Mouse (Mus musculus) heart, embryonic 10.5 days (tissue): ENCODE measurements around the gene Ddx54. TPM values are rescaled to one million over a fixed set of nuclear protein-coding genes. Genes with fewer than 3 reads are reported as not detected.

Experiments
- DNase-seq: peaks from one replicate; pipeline ENCODE4 v3.0.0-alpha.2; 2017; ENCODE audit warnings: low spot score
- H3K27ac ChIP-seq: fragments of 300-500 bp; sonication (generic); 2 replicates; pipeline ENCODE4 v1.5.1; 2016; ENCODE audit warnings: mild to moderate bottlenecking
- H3K27me3 ChIP-seq: fragments of 300-500 bp; sonication (generic); 2 replicates; pipeline ENCODE4 v1.6.1; 2016; ENCODE audit warnings: mild to moderate bottlenecking; ENCODE audit not compliant: poor library complexity, insufficient read depth, severe bottlenecking
- H3K36me3 ChIP-seq: fragments of 300-500 bp; sonication (generic); 2 replicates; pipeline ENCODE4 v1.6.1; 2016; ENCODE audit warnings: mild to moderate bottlenecking, moderate library complexity
- H3K4me1 ChIP-seq: fragments of 300-500 bp; sonication (generic); 2 replicates; pipeline ENCODE4 v1.6.1; 2016; ENCODE audit warnings: mild to moderate bottlenecking
- H3K4me3 ChIP-seq: fragments of 300-500 bp; sonication (generic); 2 replicates; pipeline ENCODE4 v1.5.1; 2016; ENCODE audit warnings: mild to moderate bottlenecking, moderate library complexity
- H3K9me3 ChIP-seq: fragments of 300-500 bp; sonication (generic); 2 replicates; pipeline ENCODE4 v1.6.1; 2016; ENCODE audit warnings: mild to moderate bottlenecking, moderate library complexity
- WGBS: fragments of 180-500 bp; shearing (Covaris S2); methylation state at CpG from one replicate; pipeline ENCODE4 v1.1.7; 2016; 5-methylcytosine and 5-hydroxymethylcytosine counted together
- polyA plus RNA-seq: library from polyadenylated mRNA; unstranded; fragments of >200 nt; fragmentation: Nextera tagmentation; extraction: Ambion mirVana; gene quantifications from 2 replicates; pipeline ENCODE4 v1.2.1, GENCODE M21; 2016

Ddx54 gene
- polyA plus RNA-seq, 1 experiment from 2014 or later = 49.4 TPM

- H3K4me3 ChIP-seq = no peak overlapping the region
- 88% methylated on average over 23 of the region's 23 CpGs for WGBS
Measured at GRCm38 (mm10) chr5:120621078-120621765, 8.7 kb downstream of the Ddx54 start.

GRCm38 (mm10) chr5:120621846-120622197 is 9.3 kb downstream of the Ddx54 start:
- Histone ChIP-seq H3K27ac (no peak overlapping the region), H3K27me3 (no peaks in the 10 kb centered on the region), H3K9me3 (no peaks in the 10 kb centered on the region), H3K36me3 (peaks cover 100% of the 10 kb centered on the region), H3K4me3 (no peak overlapping the region), H3K4me1 (peaks cover 13% of the 10 kb centered on the region)
- WGBS = 92% methylated on average over 10 of the region's 10 CpGs
- DNase-seq = no peak

More at GRCm38 (mm10) chr5:120621078-120621765, 8.7 kb downstream of the Ddx54 start:
- no peak for DNase-seq
- Histone ChIP-seq H3K9me3 (no peaks in the 10 kb centered on the region), H3K27ac (no peak overlapping the region), H3K4me1 (peaks cover 9% of the 10 kb centered on the region), H3K36me3 (peaks cover 98% of the 10 kb centered on the region), H3K27me3 (no peaks in the 10 kb centered on the region)

DNA sequence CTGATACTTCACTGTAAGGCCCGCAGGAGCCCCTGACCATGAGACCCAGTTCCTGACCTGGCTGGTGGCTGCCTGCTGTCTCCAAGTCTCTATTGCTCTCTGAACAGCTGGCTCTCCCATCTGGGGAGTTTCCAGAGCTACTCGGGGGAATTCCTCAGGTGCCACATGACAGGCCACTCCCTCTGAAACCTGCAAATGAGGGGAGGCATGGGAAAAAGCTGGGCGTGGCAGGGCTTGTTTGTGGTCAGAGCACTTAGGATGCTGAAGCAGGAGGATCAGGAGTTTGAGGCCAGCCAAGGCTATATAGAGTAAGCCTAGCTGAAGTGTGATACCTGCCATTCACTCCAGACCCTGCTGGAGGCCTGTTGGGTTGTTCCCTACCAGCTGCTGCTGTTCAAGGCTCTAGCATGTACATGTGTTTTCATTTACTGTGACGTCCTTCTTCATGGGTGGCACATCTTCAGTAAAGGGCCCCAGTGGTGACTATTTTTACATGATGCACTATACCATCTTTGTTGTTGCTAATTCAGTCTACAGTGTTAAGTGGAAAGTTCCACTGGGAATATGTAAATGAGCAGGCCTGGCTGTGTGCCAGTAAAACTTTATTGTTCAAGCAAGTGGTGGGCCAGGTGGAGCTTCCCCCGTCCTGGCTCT is 9.8 kb downstream of the Ddx54 start:
- H3K27ac ChIP-seq = no peak overlapping the region
- peaks cover 100% of the 10 kb centered on the region for H3K36me3 ChIP-seq

GRCm38 (mm10) chr5:120624427-120624826 is 11.9 kb downstream of the Ddx54 start:
- Histone ChIP-seq H3K9me3 (no peaks in the 10 kb centered on the region), H3K27ac (no peak overlapping the region), H3K4me1 (peaks cover 24% of the 10 kb centered on the region), H3K36me3 (peaks cover 93% of the 10 kb centered on the region), H3K4me3 (no peak overlapping the region), H3K27me3 (peaks cover 7% of the 10 kb centered on the region; the same call in 1 of the 2 replicates)
- 91% methylated on average over 10 of the region's 10 CpGs for WGBS
- DNase-seq = no peak

More for the DNA sequence above, 9.8 kb downstream of the Ddx54 start:
- H3K9me3 ChIP-seq = no peaks in the 10 kb centered on the region
- no peak for DNase-seq
- 80% methylated on average over 5 of the region's 5 CpGs for WGBS
- H3K4me3 ChIP-seq = no peak overlapping the region
- H3K27me3 ChIP-seq = no peaks in the 10 kb centered on the region
- peaks cover 13% of the 10 kb centered on the region for H3K4me1 ChIP-seq

DNA sequence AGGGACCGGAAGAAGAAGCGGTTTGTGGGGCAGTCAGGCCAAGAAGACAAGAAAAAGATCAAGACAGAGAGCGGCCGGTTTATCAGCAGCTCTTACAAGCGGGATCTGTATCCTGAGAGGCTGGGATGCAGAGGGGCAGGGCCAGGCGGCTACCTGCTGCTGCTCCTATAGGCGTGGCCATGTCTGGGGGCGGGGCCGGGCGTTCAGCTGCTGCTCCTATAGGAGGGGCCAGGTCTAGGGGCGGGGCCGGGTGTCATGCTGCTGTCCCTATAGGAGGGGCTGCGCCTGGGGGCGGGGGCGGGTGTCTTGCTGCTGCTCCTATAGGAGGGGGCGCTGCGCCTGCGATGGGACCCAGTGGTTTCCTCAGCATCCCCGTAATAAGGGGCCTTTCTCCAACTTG is 13.9 kb downstream of the Ddx54 start:
- H3K4me3 ChIP-seq = no peak overlapping the region
- peak; percentile 88 for DNase-seq
- H3K9me3 ChIP-seq = no peaks in the 10 kb centered on the region
- H3K4me1 ChIP-seq = peaks cover 31% of the 10 kb centered on the region
- peaks cover 21% of the 10 kb centered on the region for H3K27me3 ChIP-seq
- H3K27ac ChIP-seq = no peak overlapping the region
- 29% methylated on average over 19 of the region's 19 CpGs for WGBS
- H3K36me3 ChIP-seq = peaks cover 74% of the 10 kb centered on the region

GRCm38 (mm10) chr5:120627515-120628300 is 15.2 kb downstream of the Ddx54 start:
- Histone ChIP-seq H3K36me3 (peaks cover 61% of the 10 kb centered on the region), H3K27me3 (peaks cover 33% of the 10 kb centered on the region), H3K27ac (no peak overlapping the region), H3K4me1 (peaks cover 33% of the 10 kb centered on the region), H3K4me3 (no peak overlapping the region), H3K9me3 (no peaks in the 10 kb centered on the region)
- DNase-seq = no peak
- 93% methylated on average over 15 of the region's 15 CpGs for WGBS

GRCm38 (mm10) chr5:120628624-120629023 is 16.1 kb downstream of the Ddx54 start:
- 66% methylated on average over 7 of the region's 7 CpGs for WGBS
- H3K36me3 ChIP-seq = peaks cover 51% of the 10 kb centered on the region

DNA sequence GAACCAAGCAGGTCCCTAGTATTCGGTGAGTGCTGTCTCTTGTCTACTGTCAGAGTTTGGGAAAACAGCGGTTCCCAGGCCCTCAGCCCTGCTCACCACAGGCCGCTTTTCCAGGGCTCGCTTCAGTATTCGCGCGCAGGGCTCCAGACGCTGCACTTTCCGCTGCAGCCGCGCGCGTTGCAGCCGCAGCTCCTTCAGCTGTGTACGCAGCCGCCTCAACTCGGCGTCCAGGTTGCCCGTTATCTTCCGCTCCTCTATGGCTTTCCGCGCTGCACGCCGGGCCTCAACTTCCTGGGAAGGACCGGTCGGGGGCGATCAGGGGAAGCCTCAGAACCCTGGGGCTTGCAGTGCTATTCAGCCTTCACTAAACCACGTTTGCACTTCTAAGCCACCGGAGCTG is 18.6 kb downstream of the Ddx54 start:
- Histone ChIP-seq H3K36me3 (peaks cover 26% of the 10 kb centered on the region), H3K27ac (peak overlapping the region; percentile 63), H3K9me3 (no peaks in the 10 kb centered on the region), H3K4me3 (peak overlapping the region; percentile 54), H3K4me1 (peaks cover 39% of the 10 kb centered on the region), H3K27me3 (peaks cover 40% of the 10 kb centered on the region)
- WGBS = 3% methylated on average over 29 of the region's 29 CpGs
- DNase-seq = no peak

More at GRCm38 (mm10) chr5:120628624-120629023, 16.1 kb downstream of the Ddx54 start:
- DNase-seq = no peak
- no peak overlapping the region for H3K27ac ChIP-seq
- no peak overlapping the region for H3K4me3 ChIP-seq
- H3K27me3 ChIP-seq = peaks cover 40% of the 10 kb centered on the region
- H3K4me1 ChIP-seq = peaks cover 34% of the 10 kb centered on the region
- no peaks in the 10 kb centered on the region for H3K9me3 ChIP-seq

GRCm38 (mm10) chr5:120631892-120632291 is 19.4 kb downstream of the Ddx54 start:
- 0 out of 2 replicates have a peak overlapping the region, but pooled peaks have one; percentile 54 for H3K4me3 ChIP-seq
- no peaks in the 10 kb centered on the region for H3K9me3 ChIP-seq
- WGBS = 78% methylated on average over 5 of the region's 5 CpGs
- peaks cover 35% of the 10 kb centered on the region for H3K4me1 ChIP-seq
- H3K36me3 ChIP-seq = peaks cover 19% of the 10 kb centered on the region
- peaks cover 40% of the 10 kb centered on the region for H3K27me3 ChIP-seq
- H3K27ac ChIP-seq = no peak overlapping the region
- DNase-seq = no peak

GRCm38 (mm10) chr5:120634131-120634530 is 21.6 kb downstream of the Ddx54 start, which contains the start of gene Cfap73:
TSS of gene Cfap73 (minus strand) at chr5:120634235.
- no peaks in the 10 kb centered on the region for H3K9me3 ChIP-seq
- WGBS = 43% methylated on average over 9 of the region's 9 CpGs
- DNase-seq = no peak
- no peak within 1 kb of the TSS for H3K4me3 ChIP-seq
- peaks cover 23% of the 10 kb centered on the region for H3K4me1 ChIP-seq
- H3K36me3 ChIP-seq = no peaks in the 10 kb centered on the region
- peaks cover 36% of the 10 kb centered on the region for H3K27me3 ChIP-seq
- H3K27ac ChIP-seq = no peak within 1 kb of the TSS

- Histone ChIP-seq H3K4me1 (peaks cover 23% of the 10 kb centered on the region), H3K27ac (no peak overlapping the region), H3K27me3 (peaks cover 29% of the 10 kb centered on the region), H3K36me3 (no peaks in the 10 kb centered on the region), H3K4me3 (no peak overlapping the region), H3K9me3 (no peaks in the 10 kb centered on the region)
- no peak for DNase-seq
- 49% methylated on average over 5 of the region's 5 CpGs for WGBS
Measured at GRCm38 (mm10) chr5:120634860-120635259, 22.3 kb downstream of the Ddx54 start.

- Histone ChIP-seq H3K27me3 (peaks cover 23% of the 10 kb centered on the region; the same call in 1 of the 2 replicates), H3K4me3 (no peak overlapping the region), H3K9me3 (no peaks in the 10 kb centered on the region), H3K4me1 (peaks cover 23% of the 10 kb centered on the region), H3K36me3 (no peaks in the 10 kb centered on the region), H3K27ac (no peak overlapping the region)
- WGBS = 80% methylated on average over 5 of the region's 5 CpGs
- no peak for DNase-seq
Measured at GRCm38 (mm10) chr5:120635633-120636032, 23.1 kb downstream of the Ddx54 start.

DNA sequence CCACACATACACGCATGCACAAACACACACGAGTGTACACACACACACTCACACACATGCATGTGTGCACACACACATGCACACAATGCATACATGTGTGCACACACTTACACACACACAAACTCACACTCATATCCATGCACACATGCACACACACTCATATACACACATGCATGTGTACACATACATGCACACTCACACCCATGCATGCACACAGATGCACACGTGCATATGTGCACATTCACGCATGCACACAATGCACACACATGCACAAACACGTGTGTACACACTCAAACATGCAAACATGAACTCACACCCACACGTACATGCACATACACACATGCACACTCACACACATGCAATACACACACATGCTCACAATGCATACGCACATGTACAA is 27.6 kb downstream of the Ddx54 start:
- peaks cover 9% of the 10 kb centered on the region; the same call in 1 of the 2 replicates for H3K4me1 ChIP-seq
- no peaks in the 10 kb centered on the region for H3K9me3 ChIP-seq
- peaks cover 5% of the 10 kb centered on the region; the same call in 1 of the 2 replicates for H3K27me3 ChIP-seq
- no peaks in the 10 kb centered on the region for H3K36me3 ChIP-seq
- H3K27ac ChIP-seq = no peak overlapping the region
- DNase-seq = no peak
- no peak overlapping the region for H3K4me3 ChIP-seq
- 94% methylated on average over 7 of the region's 7 CpGs for WGBS
